Mouse (Mus musculus) frontal cortex, adult (tissue): ENCODE measurements around the gene Olfr560.

ENCODE experiments used
- ATAC-seq: cut with Nextera tagmentation; 2 replicates; pipeline ENCODE4 v1.9.2; 2017; ENCODE audit warnings: mild to moderate bottlenecking, moderate library complexity, mixed read lengths; ENCODE audit not compliant: low TSS enrichment

Olfr560 gene

GRCm38 (mm10) chr7:102759266-102759665 lies at the start of gene Olfr560, which contains the start of gene Olfr78:
Olfr560 (minus strand) TSS chr7:102759366.
Olfr78 (minus strand) TSS chr7:102759471.
- ATAC-seq, result peak; percentile 31; the same call in 1 of the 2 replicates

DNA sequence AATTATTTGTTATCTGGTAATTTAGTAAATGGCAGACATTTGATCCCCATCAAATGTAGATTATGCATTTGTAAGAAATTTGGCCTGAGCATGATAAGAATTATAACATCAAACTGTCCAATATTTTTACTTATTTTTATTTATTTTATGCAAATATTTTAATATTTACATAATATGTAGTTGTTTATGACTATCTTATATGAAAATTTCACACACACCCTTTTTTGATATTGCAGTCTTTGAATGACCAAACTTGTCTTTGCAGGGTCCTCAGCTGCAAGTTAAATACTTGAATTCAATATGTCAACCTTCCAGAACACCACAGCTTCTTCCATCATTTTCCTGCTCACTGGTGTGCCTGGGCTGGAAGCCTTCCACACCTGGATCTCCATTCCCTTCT lies 44.0 kb upstream of the Olfr560 start, which contains the start of gene Olfr564:
Gene Olfr564 (plus strand): TSS at position 301 of the 400 bp plus-strand sequence.
- no peak for ATAC-seq

- no peak for ATAC-seq
Measured at GRCm38 (mm10) chr7:102770921-102771320, 11.8 kb upstream of the Olfr560 start, which contains the start of gene Olfr561. Olfr561 (plus strand) TSS chr7:102771221.

- ATAC-seq, result no peak
Measured at GRCm38 (mm10) chr7:102752086-102752485, 7.1 kb downstream of the Olfr560 start.

DNA sequence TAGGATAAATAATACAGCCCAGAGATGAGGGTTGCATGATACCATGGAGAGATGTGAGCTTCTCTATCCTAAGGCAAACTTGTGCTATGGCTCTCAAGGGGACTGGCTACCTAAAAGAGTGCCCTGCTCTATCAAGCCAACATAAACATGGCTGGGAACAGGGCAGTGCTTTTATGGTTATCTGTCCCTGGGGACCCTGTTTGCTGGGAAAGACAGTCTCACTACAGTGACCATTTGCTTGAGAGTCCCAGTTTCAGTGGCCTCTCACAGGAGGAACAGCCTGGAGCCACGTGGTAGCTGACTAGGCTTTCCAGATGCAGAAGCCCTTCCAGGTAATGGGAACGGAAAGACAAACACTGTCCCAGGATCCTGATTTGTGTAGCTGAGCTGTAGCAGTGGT lies 21.5 kb downstream of the Olfr560 start:
- no peak for ATAC-seq

DNA sequence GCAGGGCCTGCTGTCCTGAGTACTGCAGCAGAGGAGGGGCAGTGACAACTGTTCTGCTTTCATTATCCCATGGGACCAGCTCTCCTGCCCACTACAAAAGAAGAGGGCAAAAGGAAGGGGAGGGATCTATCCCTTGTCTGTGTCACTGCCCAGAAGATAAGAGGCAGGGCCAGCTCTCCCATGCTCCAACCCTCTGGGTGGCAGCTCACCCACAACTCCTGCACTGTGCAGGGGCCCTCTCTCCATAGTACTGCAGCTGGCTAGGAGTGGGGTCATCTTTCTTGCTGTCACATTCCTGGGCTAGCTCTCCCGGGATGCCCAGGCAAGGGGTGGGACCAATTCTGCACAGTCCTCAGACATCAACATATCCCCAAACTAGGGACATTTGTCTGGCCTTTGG lies 25.4 kb downstream of the Olfr560 start:
- no peak for ATAC-seq

GRCm38 (mm10) chr7:102727391-102727790 lies 31.8 kb downstream of the Olfr560 start, which contains the start of gene Olfr559:
Olfr559 (minus strand) TSS chr7:102727491.
- no peak for ATAC-seq

GRCm38 (mm10) chr7:102718970-102719369 lies 40.2 kb downstream of the Olfr560 start, which contains the start of gene Olfr33:
Olfr33 (minus strand) TSS chr7:102719070.
- no peak for ATAC-seq

DNA sequence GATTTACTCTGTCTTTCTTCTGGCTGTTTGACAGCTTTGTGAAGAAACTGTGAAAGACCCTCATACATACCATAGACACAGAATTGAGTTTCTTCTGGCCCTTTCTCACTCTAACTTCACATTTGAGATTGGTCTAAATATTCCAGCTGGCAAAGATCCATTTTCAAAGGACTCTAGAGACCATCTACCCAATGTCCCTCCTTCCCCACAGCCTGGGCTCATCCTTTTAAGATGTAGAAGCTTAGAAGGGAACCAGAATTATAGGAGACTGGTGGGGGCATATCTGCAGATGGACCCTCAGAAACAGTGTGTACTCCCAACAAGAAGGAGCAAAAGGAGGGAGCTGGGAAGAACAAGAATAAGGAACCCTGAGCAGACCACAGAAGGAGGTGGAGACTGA lies 57.3 kb downstream of the Olfr560 start, which contains the start of gene Olfr558:
Gene Olfr558 (plus strand): TSS at position 301 of the 400 bp plus-strand sequence.
- ATAC-seq, result no peak
